Mouse (Mus musculus): Measurements from ENCODE around the gene Dip2c.

The Dip2c gene

GRCm38 (mm10) chr13:9329307-9329915 lies 53.1 kb downstream of the Dip2c start:
- DNase-seq (ENCODE audit: low spot score): peak; percentile 9

GRCm38 (mm10) chr13:9333187-9333586 lies 56.9 kb downstream of the Dip2c start:
- no peak for DNase-seq (ENCODE audit: low spot score)

GRCm38 (mm10) chr13:9340293-9340692 lies 64.0 kb downstream of the Dip2c start:
- no peak for DNase-seq (ENCODE audit: low spot score)

GRCm38 (mm10) chr13:9342696-9343095 lies 66.4 kb downstream of the Dip2c start:
- no peak for DNase-seq (ENCODE audit: low spot score)

GRCm38 (mm10) chr13:9347448-9347847 lies 71.1 kb downstream of the Dip2c start:
- DNase-seq (ENCODE audit: low spot score): no peak

GRCm38 (mm10) chr13:9350670-9351069 lies 74.3 kb downstream of the Dip2c start:
- DNase-seq (ENCODE audit: low spot score): peak; percentile 11

- no peak for DNase-seq (ENCODE audit: low spot score)
Measured at GRCm38 (mm10) chr13:9353890-9354289, 77.6 kb downstream of the Dip2c start.

GRCm38 (mm10) chr13:9355331-9355730 lies 79.0 kb downstream of the Dip2c start:
- DNase-seq (ENCODE audit: low spot score): no peak

GRCm38 (mm10) chr13:9361457-9361856 lies 85.1 kb downstream of the Dip2c start:
- DNase-seq (ENCODE audit: low spot score): no peak

GRCm38 (mm10) chr13:9371387-9371786 lies 95.1 kb downstream of the Dip2c start:
- DNase-seq (ENCODE audit: low spot score): no peak

- no peak for DNase-seq (ENCODE audit: low spot score)
Measured at GRCm38 (mm10) chr13:9377130-9377529, 100.8 kb downstream of the Dip2c start.

GRCm38 (mm10) chr13:9380740-9381410 lies 104.5 kb downstream of the Dip2c start:
- DNase-seq (ENCODE audit: low spot score): no peak

GRCm38 (mm10) chr13:9388017-9388416 lies 111.7 kb downstream of the Dip2c start:
- DNase-seq (ENCODE audit: low spot score): no peak

GRCm38 (mm10) chr13:9389334-9389733 lies 113.0 kb downstream of the Dip2c start:
- DNase-seq (ENCODE audit: low spot score): no peak

GRCm38 (mm10) chr13:9390204-9390804 lies 114.0 kb downstream of the Dip2c start:
- no peak for DNase-seq (ENCODE audit: low spot score)

- no peak for DNase-seq (ENCODE audit: low spot score)
Measured at GRCm38 (mm10) chr13:9393470-9393869, 117.1 kb downstream of the Dip2c start.

GRCm38 (mm10) chr13:9395286-9395685 lies 119.0 kb downstream of the Dip2c start:
- no peak for DNase-seq (ENCODE audit: low spot score)

- no peak for DNase-seq (ENCODE audit: low spot score)
Measured at GRCm38 (mm10) chr13:9398846-9399245, 122.5 kb downstream of the Dip2c start.

GRCm38 (mm10) chr13:9405399-9405798 lies 129.1 kb downstream of the Dip2c start:
- no peak for DNase-seq (ENCODE audit: low spot score)

GRCm38 (mm10) chr13:9408983-9409382 lies 132.7 kb downstream of the Dip2c start:
- DNase-seq (ENCODE audit: low spot score): no peak

GRCm38 (mm10) chr13:9418441-9418840 lies 142.1 kb downstream of the Dip2c start:
- DNase-seq (ENCODE audit: low spot score): no peak

GRCm38 (mm10) chr13:9419213-9419612 lies 142.9 kb downstream of the Dip2c start:
- DNase-seq (ENCODE audit: low spot score): no peak

GRCm38 (mm10) chr13:9421949-9422348 lies 145.6 kb downstream of the Dip2c start:
- DNase-seq (ENCODE audit: low spot score): no peak
